Mouse (Mus musculus): Measurements from ENCODE around the gene Gnpnat1.

- TF ChIP-seq CTCF (conservative IDR thresholded peaks at IDR 0.05; ENCODE audit: low read length) (no peak), POU5F1 (IDR thresholded peaks at IDR 0.05; ENCODE audit: borderline replicate concordance, low read length) (no peak)
Measured at GRCm38 (mm10) chr14:45442781-45443560, 38.3 kb upstream of the Gnpnat1 start.
